ENCODE assay signal across 8 mouse cellular contexts in genomic region chr19:4877785-4878184, GRCm38 (mm10). TPM values are rescaled to one million over a fixed set of nuclear protein-coding genes. Genes with fewer than 3 reads are reported as not detected.
A peak's percentile ranks its signal among the peaks of the same experiment; 100 is the strongest.
DNase-seq lines count a peak whose midpoint lies in the region; ATAC-seq and TF ChIP-seq lines count a peak whose summit lies in the region.

Gene Actn3, minus strand, starts transcription at chr19:4877909.

- H3K27ac ChIP-seq in forebrain, embryonic 15.5 days (replicated peaks), result peak within 1 kb of the TSS; percentile 59
- H3K27ac ChIP-seq in hindbrain, embryonic 10.5 days, result peak within 1 kb of the TSS; percentile 88

- H3ac ChIP-seq in myocyte (ENCODE audit: control insufficient read depth, insufficient read length), result peak within 1 kb of the TSS; percentile 48

- peak within 1 kb of the TSS; percentile 90 for H3K4me2 ChIP-seq in forebrain, embryonic 15.5 days (replicated peaks)
- H3K4me2 ChIP-seq in myocyte (ENCODE audit: low read depth), result peak within 1 kb of the TSS; percentile 96

- H3K79me2 ChIP-seq in myocyte (ENCODE audit: control insufficient read depth, insufficient read depth), result peaks cover 8% of the 10 kb centered on the region

- no peaks in the 10 kb centered on the region for H3K36me3 ChIP-seq in forebrain, embryonic 15.5 days
- no peaks in the 10 kb centered on the region for H3K36me3 ChIP-seq in hindbrain, embryonic 10.5 days
- H3K36me3 ChIP-seq in myocyte (ENCODE audit: control insufficient read depth, insufficient read depth), result no peaks in the 10 kb centered on the region

- H3K9ac ChIP-seq in forebrain, embryonic 15.5 days (replicated peaks), result peak within 1 kb of the TSS; percentile 84

- DNase-seq in embryo, embryonic 10 days (ENCODE audit: low spot score), result peak; percentile 38
- DNase-seq in embryo, embryonic 9.5 days (ENCODE audit: extremely low spot score), result no peak
- DNase-seq in hindbrain, embryonic 10.5 days (ENCODE audit: low spot score), result no peak
- DNase-seq in liver, result peak; percentile 33
- DNase-seq in frontal cortex, postnatal 36 days (ENCODE audit: low spot score in 2 of 2), result no peak
- no peak for DNase-seq in adrenal gland, postnatal 14 days

- peak; percentile 75 for TF ChIP-seq POLR2A in myocyte (IDR thresholded peaks at IDR 0.05; ENCODE audit: insufficient read length, low read depth)

- 2% methylated on average over 17 of the region's 17 CpGs for WGBS in forebrain, embryonic 15.5 days
- WGBS in hindbrain, embryonic 10.5 days, result 2% methylated on average over 17 of the region's 17 CpGs

- peaks cover 3% of the 10 kb centered on the region; the same call in 1 of the 2 replicates for H3K27me3 ChIP-seq in forebrain, embryonic 15.5 days
- peaks cover 12% of the 10 kb centered on the region for H3K27me3 ChIP-seq in hindbrain, embryonic 10.5 days (ENCODE audit: insufficient read depth, poor library complexity, severe bottlenecking)
- H3K27me3 ChIP-seq in myocyte (ENCODE audit: control insufficient read depth, insufficient read depth, insufficient read length), result no peaks in the 10 kb centered on the region

- peak within 1 kb of the TSS; percentile 91 for H3K4me3 ChIP-seq in forebrain, embryonic 15.5 days
- peak within 1 kb of the TSS; percentile 95 for H3K4me3 ChIP-seq in hindbrain, embryonic 10.5 days
- H3K4me3 ChIP-seq in myocyte, result peak within 1 kb of the TSS; percentile 43

- peak; percentile 21; the same call in 1 of the 2 replicates for ATAC-seq in forebrain, embryonic 15.5 days (replicated peaks)

- peaks cover 16% of the 10 kb centered on the region for H3K4me1 ChIP-seq in forebrain, embryonic 15.5 days
- peaks cover 38% of the 10 kb centered on the region for H3K4me1 ChIP-seq in hindbrain, embryonic 10.5 days (replicated peaks)

- H3K9me3 ChIP-seq in forebrain, embryonic 15.5 days, result no peaks in the 10 kb centered on the region
- no peaks in the 10 kb centered on the region for H3K9me3 ChIP-seq in hindbrain, embryonic 10.5 days

TF ChIP-seq in myocyte, 11 proteins besides CTCF, POLR2A, EP300 and RAD21:
- TF ChIP-seq SRF (IDR thresholded peaks at IDR 0.05; ENCODE audit: control insufficient read depth, insufficient read length, low read depth) (peak; percentile 93), TCF3 (IDR thresholded peaks at IDR 0.05; ENCODE audit: insufficient read length, low read depth) (no peak), TCF12 (IDR thresholded peaks at IDR 0.05; ENCODE audit: insufficient read depth, poor library complexity, severe bottlenecking) (no peak), POLR2AphosphoS2 (IDR thresholded peaks at IDR 0.05; ENCODE audit: insufficient read length, low read depth) (peak; percentile 31), E2F4 (IDR thresholded peaks at IDR 0.05; ENCODE audit: insufficient read depth) (no peak), MYOD1 (IDR thresholded peaks at IDR 0.05; ENCODE audit: control insufficient read depth in 1 of 3, insufficient read length in 2 of 3, low read depth in 2 of 3) (no peak), REST (IDR thresholded peaks at IDR 0.05; ENCODE audit: insufficient read depth, insufficient read length) (no peak), CEBPB (IDR thresholded peaks at IDR 0.05; ENCODE audit: insufficient read depth, poor library complexity, severe bottlenecking) (peak; percentile 66; the same call in 1 of the 2 replicates), USF1 (IDR thresholded peaks at IDR 0.05; ENCODE audit: low read depth) (no peak), MYOG (IDR thresholded peaks at IDR 0.05; ENCODE audit: control insufficient read depth in 1 of 3, insufficient read depth in 1 of 3, insufficient read length in 2 of 3, low read depth in 2 of 3) (no peak), MAX (IDR thresholded peaks at IDR 0.05; ENCODE audit: low read depth) (no peak)

RNA-seq across cellular contexts. Expression of gene Actn3, which starts in this region (rescaled TPM):
- polyA plus RNA-seq in forebrain, embryonic 15.5 days (2015; fragmentation: Nextera tagmentation; extraction: Ambion mirVana), result 0.73 and 0.84 TPM in 2 replicates
- 3.8 and 12.1 TPM in 2 replicates for polyA plus RNA-seq in hindbrain, embryonic 10.5 days (2016; fragmentation: Nextera tagmentation; extraction: Ambion mirVana)
- polyA plus RNA-seq in myocyte (2012; fragmentation: generic; extraction: Trizol), result 418 TPM
- total RNA-seq in adrenal gland, postnatal 14 days (2021), result 0.67 and 1.4 TPM in 2 replicates

Comparison
In these comparisons a context has a peak if more than half of its experiments do, and no peak if none do; other contexts are left out.
1. RNA of gene Actn3 (polyA plus RNA-seq): 418 TPM in myocyte (single experiment); 3.8 to 12.1 TPM in hindbrain, embryonic 10.5 days and 0.73 to 0.84 TPM in forebrain, embryonic 15.5 days; every median in the first group is over 10 times any median in the second.
2. DNase-seq: peak in embryo, embryonic 10 days (single experiment) and liver (single experiment); none in embryo, embryonic 9.5 days (single experiment), hindbrain, embryonic 10.5 days (single experiment), frontal cortex, postnatal 36 days (0 of 2) and adrenal gland, postnatal 14 days (single experiment).
3. Peak in ATAC-seq, H3K4me3 ChIP-seq, H3K27ac ChIP-seq, H3K9ac ChIP-seq and H3K4me2 ChIP-seq in forebrain, embryonic 15.5 days; RNA of the gene not detected or under 1 TPM.
4. H3K4me3 ChIP-seq: peak in every context shown above with its lines; median percentile 95 in hindbrain, embryonic 10.5 days; 91 in forebrain, embryonic 15.5 days; 43 in myocyte.